Mouse (Mus musculus): Measurements from ENCODE around the gene Pde10a. TPM values are rescaled to one million over a fixed set of nuclear protein-coding genes. Genes with fewer than 3 reads are reported as not detected.

Gene Pde10a
- polyA plus RNA-seq, 1 experiment from 2014 or later: 1.4 TPM

GRCm38 (mm10) chr17:8636231-8636630, 111.1 kb downstream of the Pde10a start:
- Histone ChIP-seq H3K36me3 (ENCODE audit: control insufficient read depth, insufficient read depth, low read length) (no peaks in the 10 kb centered on the region), H3K9me3 (ENCODE audit: control insufficient read depth, low read depth, low read length) (no peaks in the 10 kb centered on the region), H3K4me3 (ENCODE audit: low read depth, low read length) (no peak overlapping the region), H3K4me2 (replicated peaks; ENCODE audit: low read depth, low read length) (no peak overlapping the region), H3K27ac (ENCODE audit: low read length) (no peak overlapping the region), H3K27me3 (ENCODE audit: control insufficient read depth, insufficient read depth, low read length) (no peaks in the 10 kb centered on the region), H3K4me1 (ENCODE audit: control insufficient read depth, insufficient read depth, low read length) (no peaks in the 10 kb centered on the region), H3K9ac (replicated peaks; ENCODE audit: low read depth, low read length) (no peak overlapping the region)
- WGBS: 81% methylated on average over 3 of the region's 3 CpGs
- ATAC-seq (ENCODE audit: insufficient number of reproducible peaks, insufficient read depth, low FRiP score, low read depth): no peak

- WGBS: 59% methylated on average over 11 of the region's 11 CpGs
- Histone ChIP-seq H3K4me3 (ENCODE audit: low read depth, low read length) (no peak overlapping the region), H3K9me3 (ENCODE audit: control insufficient read depth, low read depth, low read length) (no peaks in the 10 kb centered on the region), H3K9ac (replicated peaks; ENCODE audit: low read depth, low read length) (no peak overlapping the region), H3K27ac (ENCODE audit: low read length) (no peak overlapping the region), H3K36me3 (ENCODE audit: control insufficient read depth, insufficient read depth, low read length) (no peaks in the 10 kb centered on the region), H3K27me3 (ENCODE audit: control insufficient read depth, insufficient read depth, low read length) (no peaks in the 10 kb centered on the region), H3K4me1 (ENCODE audit: control insufficient read depth, insufficient read depth, low read length) (no peaks in the 10 kb centered on the region), H3K4me2 (replicated peaks; ENCODE audit: low read depth, low read length) (no peak overlapping the region)
- no peak for ATAC-seq (ENCODE audit: insufficient number of reproducible peaks, insufficient read depth, low FRiP score, low read depth)
These were observed 111.5 kb downstream of the Pde10a start for GRCm38 (mm10) chr17:8636691-8637090.

- Histone ChIP-seq H3K9me3 (ENCODE audit: control insufficient read depth, low read depth, low read length) (no peaks in the 10 kb centered on the region), H3K4me2 (replicated peaks; ENCODE audit: low read depth, low read length) (no peak overlapping the region), H3K27ac (ENCODE audit: low read length) (no peak overlapping the region), H3K9ac (replicated peaks; ENCODE audit: low read depth, low read length) (no peak overlapping the region), H3K4me3 (ENCODE audit: low read depth, low read length) (no peak overlapping the region), H3K36me3 (ENCODE audit: control insufficient read depth, insufficient read depth, low read length) (no peaks in the 10 kb centered on the region), H3K27me3 (ENCODE audit: control insufficient read depth, insufficient read depth, low read length) (no peaks in the 10 kb centered on the region), H3K4me1 (ENCODE audit: control insufficient read depth, insufficient read depth, low read length) (no peaks in the 10 kb centered on the region)
- ATAC-seq (ENCODE audit: insufficient number of reproducible peaks, insufficient read depth, low FRiP score, low read depth): no peak
- WGBS: 62% methylated on average over 4 of the region's 4 CpGs
These were observed 112.0 kb downstream of the Pde10a start for GRCm38 (mm10) chr17:8637181-8637580.

GRCm38 (mm10) chr17:8639703-8640380, 114.7 kb downstream of the Pde10a start:
- Histone ChIP-seq H3K4me2 (replicated peaks; ENCODE audit: low read depth, low read length) (no peak overlapping the region), H3K9me3 (ENCODE audit: control insufficient read depth, low read depth, low read length) (no peaks in the 10 kb centered on the region), H3K27ac (ENCODE audit: low read length) (no peak overlapping the region), H3K4me1 (ENCODE audit: control insufficient read depth, insufficient read depth, low read length) (no peaks in the 10 kb centered on the region), H3K27me3 (ENCODE audit: control insufficient read depth, insufficient read depth, low read length) (no peaks in the 10 kb centered on the region), H3K9ac (replicated peaks; ENCODE audit: low read depth, low read length) (no peak overlapping the region), H3K36me3 (ENCODE audit: control insufficient read depth, insufficient read depth, low read length) (no peaks in the 10 kb centered on the region), H3K4me3 (ENCODE audit: low read depth, low read length) (no peak overlapping the region)
- no peak for ATAC-seq (ENCODE audit: insufficient number of reproducible peaks, insufficient read depth, low FRiP score, low read depth)
- WGBS: 73% methylated on average over 12 of the region's 12 CpGs

- no peaks in the 10 kb centered on the region for H3K9me3 ChIP-seq (ENCODE audit: control insufficient read depth, low read depth, low read length)
- H3K9ac ChIP-seq (replicated peaks; ENCODE audit: low read depth, low read length): no peak overlapping the region
- no peaks in the 10 kb centered on the region for H3K27me3 ChIP-seq (ENCODE audit: control insufficient read depth, insufficient read depth, low read length)
- no peak overlapping the region for H3K4me3 ChIP-seq (ENCODE audit: low read depth, low read length)
- no peaks in the 10 kb centered on the region for H3K36me3 ChIP-seq (ENCODE audit: control insufficient read depth, insufficient read depth, low read length)
- no peak for ATAC-seq (ENCODE audit: insufficient number of reproducible peaks, insufficient read depth, low FRiP score, low read depth)
- H3K4me2 ChIP-seq (replicated peaks; ENCODE audit: low read depth, low read length): no peak overlapping the region
- WGBS: 81% methylated on average over 16 of the region's 16 CpGs
- H3K27ac ChIP-seq (ENCODE audit: low read length): no peak overlapping the region
- no peaks in the 10 kb centered on the region for H3K4me1 ChIP-seq (ENCODE audit: control insufficient read depth, insufficient read depth, low read length)
These were observed 115.7 kb downstream of the Pde10a start for GRCm38 (mm10) chr17:8640741-8641480.

GRCm38 (mm10) chr17:8641491-8641890, 116.3 kb downstream of the Pde10a start:
- H3K9ac ChIP-seq (replicated peaks; ENCODE audit: low read depth, low read length): no peak overlapping the region
- H3K36me3 ChIP-seq (ENCODE audit: control insufficient read depth, insufficient read depth, low read length): no peaks in the 10 kb centered on the region
- no peaks in the 10 kb centered on the region for H3K4me1 ChIP-seq (ENCODE audit: control insufficient read depth, insufficient read depth, low read length)
- no peak overlapping the region for H3K27ac ChIP-seq (ENCODE audit: low read length)
- no peak overlapping the region for H3K4me3 ChIP-seq (ENCODE audit: low read depth, low read length)
- 78% methylated on average over 3 of the region's 3 CpGs for WGBS
- no peaks in the 10 kb centered on the region for H3K27me3 ChIP-seq (ENCODE audit: control insufficient read depth, insufficient read depth, low read length)
- H3K4me2 ChIP-seq (replicated peaks; ENCODE audit: low read depth, low read length): no peak overlapping the region
- no peaks in the 10 kb centered on the region for H3K9me3 ChIP-seq (ENCODE audit: control insufficient read depth, low read depth, low read length)
- ATAC-seq (ENCODE audit: insufficient number of reproducible peaks, insufficient read depth, low FRiP score, low read depth): no peak

- Histone ChIP-seq H3K36me3 (ENCODE audit: control insufficient read depth, insufficient read depth, low read length) (no peaks in the 10 kb centered on the region), H3K27ac (ENCODE audit: low read length) (no peak overlapping the region), H3K9me3 (ENCODE audit: control insufficient read depth, low read depth, low read length) (no peaks in the 10 kb centered on the region), H3K9ac (replicated peaks; ENCODE audit: low read depth, low read length) (no peak overlapping the region), H3K4me1 (ENCODE audit: control insufficient read depth, insufficient read depth, low read length) (no peaks in the 10 kb centered on the region), H3K27me3 (ENCODE audit: control insufficient read depth, insufficient read depth, low read length) (no peaks in the 10 kb centered on the region), H3K4me3 (ENCODE audit: low read depth, low read length) (no peak overlapping the region), H3K4me2 (replicated peaks; ENCODE audit: low read depth, low read length) (no peak overlapping the region)
- ATAC-seq (ENCODE audit: insufficient number of reproducible peaks, insufficient read depth, low FRiP score, low read depth): no peak
- WGBS: 70% methylated on average over 3 of the region's 3 CpGs
These were observed 117.2 kb downstream of the Pde10a start for GRCm38 (mm10) chr17:8642356-8642755.

- H3K9ac ChIP-seq (replicated peaks; ENCODE audit: low read depth, low read length): no peak overlapping the region
- no peak overlapping the region for H3K4me3 ChIP-seq (ENCODE audit: low read depth, low read length)
- H3K9me3 ChIP-seq (ENCODE audit: control insufficient read depth, low read depth, low read length): no peaks in the 10 kb centered on the region
- WGBS: 55% methylated on average over 8 of the region's 8 CpGs
- no peak for ATAC-seq (ENCODE audit: insufficient number of reproducible peaks, insufficient read depth, low FRiP score, low read depth)
- no peak overlapping the region for H3K27ac ChIP-seq (ENCODE audit: low read length)
- no peaks in the 10 kb centered on the region for H3K27me3 ChIP-seq (ENCODE audit: control insufficient read depth, insufficient read depth, low read length)
- no peaks in the 10 kb centered on the region for H3K4me1 ChIP-seq (ENCODE audit: control insufficient read depth, insufficient read depth, low read length)
- no peaks in the 10 kb centered on the region for H3K36me3 ChIP-seq (ENCODE audit: control insufficient read depth, insufficient read depth, low read length)
- no peak overlapping the region for H3K4me2 ChIP-seq (replicated peaks; ENCODE audit: low read depth, low read length)
These were observed 122.2 kb downstream of the Pde10a start for GRCm38 (mm10) chr17:8647372-8647871.

Data from stomach, embryonic 14.5 days (tissue).